Mouse (Mus musculus) adrenal gland (tissue): ENCODE results near the gene Svs1.
"Not testable (repeated sequence)": the region's sequence is repeated elsewhere in the genome, so short reads cannot be mapped to it uniquely, and the experiment has no call there.

ENCODE experiments used
- intact Hi-C: fragments of 180-260 bp; cut with DNase I; formaldehyde crosslinking; loops from one replicate; pipeline ENCODE4 v1.15.1; 2025
- long read RNA-seq, 2 experiments: library from polyadenylated mRNA; unstranded; transcript quantifications; one replicate each; pipeline ENCODE4 v2.0.0; 2020; ENCODE audit warnings: borderline replicate concordance in 1 of 2; ENCODE audit not compliant: insufficient replicate concordance in 1 of 2

The Svs1 gene
- long read RNA-seq, experiment 1: 0 reads
- long read RNA-seq, experiment 2: 0 reads

DNA sequence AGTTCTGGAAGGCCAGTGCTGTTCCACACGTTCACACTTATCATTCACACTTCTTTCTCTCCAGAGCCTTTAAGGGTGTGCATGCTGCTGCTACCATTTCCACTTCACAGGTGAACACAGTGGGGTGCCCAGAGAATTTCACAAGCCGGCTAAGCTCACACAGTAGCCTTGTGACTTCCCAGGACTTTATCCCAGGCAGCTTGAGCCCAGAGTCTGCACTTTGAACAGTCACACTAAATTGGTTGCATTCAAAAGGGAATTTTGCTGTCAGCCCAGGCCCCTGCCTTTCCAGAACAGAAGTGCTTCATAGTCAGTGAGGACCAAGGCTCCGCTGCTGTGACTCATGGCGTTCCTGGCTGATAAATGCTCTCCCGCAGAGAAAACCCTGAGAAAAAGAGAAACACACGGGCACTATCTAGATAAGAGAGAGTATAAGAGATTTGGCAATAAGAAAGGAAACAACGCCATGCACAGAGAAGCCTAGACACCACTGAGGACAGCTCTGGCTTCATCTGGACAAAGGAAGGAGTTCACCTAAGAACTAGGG, at the start of gene Svs1:
Gene Svs1 (plus strand): TSS at position 418 of the 547 bp plus-strand sequence.
- intact Hi-C loops: no loop called here

- intact Hi-C loops: no loop called here
Observed at GRCm38 (mm10) chr6:48949596-48949995, 37.1 kb upstream of the Svs1 start.

DNA sequence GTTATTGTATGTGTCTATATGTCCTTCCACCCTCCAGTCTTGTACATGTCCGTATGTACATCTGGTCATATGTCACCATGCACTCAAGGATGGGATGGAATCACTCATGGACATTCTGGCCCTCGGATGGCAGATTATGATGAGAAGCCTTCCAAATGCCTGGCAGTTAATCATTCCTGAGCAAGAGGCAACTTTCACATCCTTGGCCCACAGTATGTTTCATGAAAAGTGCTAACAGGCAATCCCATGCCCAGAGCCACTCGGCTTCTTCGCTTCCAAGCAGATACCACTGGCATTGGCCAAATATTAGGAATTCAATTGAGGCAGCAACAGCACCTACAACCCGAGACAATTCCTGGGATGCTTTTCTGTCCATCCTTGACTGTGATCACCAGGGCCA, 36.0 kb upstream of the Svs1 start:
- intact Hi-C loops: no loop called here

- intact Hi-C loops: no loop called here
Observed at GRCm38 (mm10) chr6:48951630-48952029, 35.0 kb upstream of the Svs1 start.

GRCm38 (mm10) chr6:48953220-48953619, 33.4 kb upstream of the Svs1 start:
- intact Hi-C loops: no loop called here

GRCm38 (mm10) chr6:48954211-48954610, 32.5 kb upstream of the Svs1 start:
- intact Hi-C loops: loop anchor here (2.0 kb wide), 1 partner anchor 93 kb away; no protein-coding TSS in a partner anchor

DNA sequence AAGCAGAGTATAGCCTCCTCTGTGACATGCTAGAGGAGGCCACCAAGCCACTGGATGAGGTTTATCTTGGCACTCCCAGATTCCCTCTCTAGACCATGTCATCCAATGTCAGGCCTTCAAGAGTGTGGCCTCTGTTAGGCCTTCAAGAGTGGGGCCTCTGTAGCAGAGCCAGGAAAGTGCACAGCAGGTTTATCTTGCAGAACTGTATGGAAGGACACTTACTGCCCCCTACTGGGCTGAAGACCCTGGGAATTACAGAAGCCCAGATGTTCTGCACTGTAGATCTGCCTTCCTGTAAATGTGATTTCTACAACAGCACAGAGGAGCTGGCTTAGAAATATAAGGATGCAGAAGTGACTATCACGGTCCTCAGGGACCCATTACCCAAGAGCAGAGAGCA, 31.7 kb upstream of the Svs1 start:
- intact Hi-C loops: loop anchor here (2.0 to 5.0 kb wide), 3 partner anchors 94 to 308 kb away; partner anchors contain the start of gene Gimap8

- intact Hi-C loops: loop anchor here (5.0 kb wide), 2 partner anchors 139 to 309 kb away; partner anchors contain the start of gene Gimap8
Observed at GRCm38 (mm10) chr6:48956785-48957184, 29.9 kb upstream of the Svs1 start.

DNA sequence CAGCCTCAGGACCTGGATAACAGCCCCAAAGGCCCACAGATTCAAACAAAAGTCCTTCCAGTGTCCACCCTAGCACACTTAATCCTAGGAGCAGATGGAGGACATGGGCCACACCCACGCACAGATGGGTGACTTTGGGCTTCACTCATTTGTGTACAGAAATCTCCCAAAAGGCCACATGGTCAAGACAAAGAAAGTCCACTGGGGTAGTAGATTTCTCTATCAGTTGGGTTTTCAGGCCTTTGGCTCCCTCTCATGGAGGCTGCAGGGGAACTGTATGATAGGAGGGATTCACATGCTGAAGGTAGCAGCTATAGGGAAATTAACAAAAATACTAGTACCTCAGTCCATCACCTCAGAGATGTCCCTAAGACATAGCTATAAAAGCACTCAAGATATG, 28.6 kb upstream of the Svs1 start:
- intact Hi-C loops: loop anchor here (5.0 kb wide), 2 partner anchors 141 to 311 kb away; partner anchors contain the start of gene Gimap8

GRCm38 (mm10) chr6:48959151-48959550, 27.5 kb upstream of the Svs1 start:
- intact Hi-C loops: loop anchor here (5.0 kb wide), 2 partner anchors 142 to 312 kb away; partner anchors contain the start of gene Gimap8

- intact Hi-C loops: not testable (repeated sequence)
Observed at GRCm38 (mm10) chr6:48966696-48967095, 20.0 kb upstream of the Svs1 start.

- intact Hi-C loops: no loop called here
Observed at GRCm38 (mm10) chr6:48967868-48968267, 18.8 kb upstream of the Svs1 start.

- intact Hi-C loops: no loop called here
Observed at GRCm38 (mm10) chr6:48974663-48975062, 12.0 kb upstream of the Svs1 start, which contains the start of gene Doxl2. Gene Doxl2, plus strand, starts transcription at chr6:48974963.

GRCm38 (mm10) chr6:48979616-48980015, 7.0 kb upstream of the Svs1 start:
- intact Hi-C loops: no loop called here

- intact Hi-C loops: no loop called here
Observed at GRCm38 (mm10) chr6:48982305-48982704, 4.4 kb upstream of the Svs1 start.

- intact Hi-C loops: no loop called here
Observed at GRCm38 (mm10) chr6:48989971-48990370, 3.3 kb downstream of the Svs1 start.

DNA sequence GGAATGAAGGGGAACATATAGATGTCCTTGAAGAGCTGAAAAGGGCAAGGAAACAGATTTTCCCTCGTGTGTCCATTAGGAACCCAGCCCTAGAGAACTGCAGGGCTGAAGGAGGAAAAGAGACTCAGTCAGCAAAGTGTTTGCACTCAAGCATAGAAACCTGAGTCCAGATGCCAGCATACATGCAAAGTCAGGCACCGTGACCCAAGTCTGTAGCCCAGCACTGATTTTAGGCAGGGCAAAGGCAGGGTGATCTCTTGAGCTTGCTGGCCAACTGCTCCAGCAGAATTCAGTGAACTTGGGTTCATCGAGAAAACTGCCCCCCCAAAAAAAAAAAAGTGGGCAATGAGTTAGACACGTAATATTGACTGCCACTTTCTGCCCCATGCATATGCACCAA, 5.3 kb downstream of the Svs1 start:
- intact Hi-C loops: no loop called here

GRCm38 (mm10) chr6:48998186-48998585, 11.5 kb downstream of the Svs1 start:
- intact Hi-C loops: no loop called here

DNA sequence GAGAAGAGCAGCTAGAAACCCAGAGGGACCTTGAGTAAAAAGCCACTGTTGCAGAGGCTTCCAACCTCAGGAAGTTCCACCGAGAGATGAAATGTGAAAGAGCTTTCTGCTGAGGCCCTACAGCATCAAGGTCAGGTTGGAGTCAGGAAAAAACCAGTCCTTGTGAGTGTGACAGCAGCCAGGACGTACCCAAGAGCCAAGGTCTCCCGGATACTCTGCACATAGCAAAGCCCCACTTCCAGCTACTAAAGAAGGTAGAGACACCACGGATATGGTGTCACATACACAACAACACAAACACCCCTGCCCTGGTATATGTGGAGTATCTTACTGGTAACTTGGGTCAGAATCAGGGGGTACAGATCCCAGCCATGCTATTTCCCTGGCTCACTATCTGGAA, 12.1 kb downstream of the Svs1 start:
- intact Hi-C loops: no loop called here

DNA sequence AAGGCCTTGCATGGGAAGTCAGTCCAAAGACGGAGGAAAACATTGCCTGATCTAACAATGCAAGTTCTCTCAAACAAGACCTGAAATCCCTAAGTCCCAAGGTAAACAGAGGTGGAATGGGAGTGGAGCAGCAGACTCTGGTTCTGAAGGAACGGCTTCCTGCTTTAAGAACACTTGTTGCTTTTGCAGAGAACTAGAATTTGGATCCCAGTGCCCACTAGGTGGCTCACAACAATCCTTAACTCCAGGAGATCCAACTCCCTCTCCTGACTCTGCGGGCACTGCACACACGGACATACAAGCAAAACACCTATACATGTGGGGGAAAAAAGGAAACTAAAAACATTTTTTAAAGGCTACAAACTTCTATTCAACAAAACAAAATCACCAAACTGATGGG, 16.7 kb downstream of the Svs1 start:
- intact Hi-C loops: no loop called here

DNA sequence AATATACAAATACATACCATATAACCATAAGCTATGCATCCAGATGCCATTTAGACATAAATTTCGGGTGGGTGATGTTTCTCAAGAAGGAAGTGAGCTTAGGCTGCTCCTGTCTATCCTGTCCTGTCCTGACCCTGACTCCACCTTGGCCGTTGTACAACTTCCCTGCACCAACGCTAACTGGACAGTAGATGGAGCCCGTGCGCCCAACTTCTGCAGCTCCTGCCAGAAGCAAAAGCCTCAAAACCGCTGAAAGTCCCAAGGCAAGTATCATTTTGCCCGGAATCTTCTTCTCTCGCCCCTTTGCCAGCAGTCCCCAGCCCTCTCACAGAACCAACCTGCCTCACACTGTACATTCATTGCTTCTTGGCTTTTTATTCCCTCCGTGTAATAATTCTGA, 21.3 kb downstream of the Svs1 start:
- intact Hi-C loops: no loop called here

- intact Hi-C loops: no loop called here
Observed at GRCm38 (mm10) chr6:49008420-49009160, 21.9 kb downstream of the Svs1 start.

GRCm38 (mm10) chr6:49009161-49009555, 22.5 kb downstream of the Svs1 start:
- intact Hi-C loops: no loop called here
